Mouse (Mus musculus) liver, postnatal 0 days (tissue): ENCODE measurements around the gene Rps26.

Source experiments
- CTCF ChIP-seq: sonication (generic); IDR thresholded peaks from 2 replicates; pipeline ENCODE4 v1.5.1; 2016; ENCODE audit warnings: antibody characterized with exemption, low read depth
- EP300 ChIP-seq: IDR thresholded peaks from 2 replicates; pipeline ENCODE4 v1.6.1; 2016; ENCODE audit warnings: antibody characterized with exemption, low read depth, mild to moderate bottlenecking

DNA sequence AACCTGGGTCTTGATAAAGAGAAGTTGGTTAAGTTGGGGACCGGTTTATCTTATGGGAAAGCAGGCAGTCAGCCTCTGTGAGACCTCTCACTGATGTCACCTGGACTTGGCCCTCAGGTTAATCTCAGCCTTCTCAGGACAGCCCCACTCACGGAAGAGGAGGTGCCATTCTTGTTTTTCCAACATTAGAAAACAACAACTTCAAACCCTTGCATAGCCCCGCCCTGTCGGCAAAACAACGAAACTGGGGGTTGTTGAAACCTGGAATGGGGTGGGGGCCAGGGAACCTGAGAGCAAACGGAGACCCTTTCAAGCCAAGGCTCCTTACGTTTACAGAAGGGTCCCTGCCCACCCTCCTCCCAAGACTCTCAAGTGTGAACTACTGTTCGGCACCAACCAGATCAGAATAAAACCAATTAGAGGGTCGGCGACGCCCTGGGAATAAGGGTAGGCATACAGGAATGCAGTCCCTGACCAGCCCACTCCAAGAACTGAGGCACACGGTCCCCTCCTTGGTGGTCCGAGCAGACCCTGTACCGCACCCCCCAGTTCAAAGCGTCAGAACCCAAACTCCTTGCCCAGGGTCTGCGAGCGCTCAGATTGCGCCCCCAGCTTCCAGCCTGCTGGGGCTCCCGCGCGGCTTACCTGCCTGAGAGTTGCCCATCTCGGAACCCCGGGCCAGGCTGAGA, 37.6 kb downstream of the Rps26 start:
- TF ChIP-seq CTCF (no peak), EP300 (no peak)
